In the genomic region with DNA sequence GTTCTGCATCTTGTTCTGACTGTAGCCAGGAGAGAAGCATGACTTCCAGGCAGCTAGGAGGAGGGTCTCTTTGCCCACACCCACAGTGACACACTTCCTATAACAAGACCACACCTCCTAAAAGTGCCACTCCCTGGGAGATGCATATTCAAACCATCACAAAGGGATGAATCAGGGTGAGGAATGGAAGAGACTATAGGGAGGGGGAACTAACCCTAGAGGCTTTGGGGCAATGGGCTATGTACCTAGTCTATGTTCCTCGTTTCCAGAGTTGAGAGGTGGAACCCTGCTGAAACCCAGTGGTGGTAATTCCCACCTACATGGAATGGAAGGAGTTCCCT, we compare ENCODE assay signal across 24 mouse cellular contexts. TPM values are rescaled to one million over a fixed set of nuclear protein-coding genes. Genes with fewer than 3 reads are reported as not detected.
DNase-seq lines count a peak whose midpoint lies in the region; ATAC-seq and TF ChIP-seq lines count a peak whose summit lies in the region.
"Had no signal": no experiment of that assay in that cellular context is flagged by ENCODE, and none has a peak within 500 bp of the region (broad histone marks: within the 10 kb centered on the region; RNA-seq: fewer than 3 reads in every experiment).

No protein-coding gene starts in this region.

- H3K9me3 ChIP-seq in ES-Bruce4 (replicated peaks; ENCODE audit: control insufficient read depth, insufficient read depth, low read length, poor library complexity, severe bottlenecking), result no peaks in the 10 kb centered on the region
- H3K9me3 ChIP-seq in ES-E14 (ENCODE audit: control insufficient read depth, insufficient read depth, low read depth, low read length), result no peaks in the 10 kb centered on the region
- H3K9me3 ChIP-seq: forebrain, embryonic 10.5 days; forebrain, embryonic 13.5 days; hindbrain, embryonic 12.5 days; hindbrain, embryonic 15.5 days had no signal

- H3K27me3 ChIP-seq in ES-Bruce4 (ENCODE audit: control insufficient read depth, insufficient read depth, low read length, poor library complexity, severe bottlenecking), result no peaks in the 10 kb centered on the region
- H3K27me3 ChIP-seq: forebrain, embryonic 13.5 days; hindbrain, embryonic 12.5 days; hindbrain, embryonic 15.5 days had no signal

- H3K27ac ChIP-seq in ES-Bruce4 (ENCODE audit: insufficient read depth, low read length) (peak overlapping the region; percentile 78), ES-E14 (ENCODE audit: insufficient read depth, low read depth, low read length, poor library complexity, severe bottlenecking) (peak overlapping the region; percentile 69; the same call in 1 of the 2 replicates)
- H3K27ac ChIP-seq: forebrain, embryonic 10.5 days; forebrain, embryonic 13.5 days; hindbrain, embryonic 12.5 days; hindbrain, embryonic 15.5 days had no signal

- in situ Hi-C loops in ES-E14 (cut with MboI; ENCODE audit: low sequenced_read_pairs in 2 of 2, unreplicated experiment in 2 of 2), result no loop called here

- H3K4me1 ChIP-seq in ES-Bruce4 (ENCODE audit: control insufficient read depth, insufficient read depth, low read length) (peaks cover 2% of the 10 kb centered on the region), ES-E14 (ENCODE audit: control insufficient read depth in 2 of 2, insufficient read depth in 2 of 2, low read length in 2 of 2, poor library complexity in 1 of 2) (peaks cover 8 to 21% of the 10 kb centered on the region in 2 experiments; a peak in 3 of 4 replicates)
- H3K4me1 ChIP-seq: forebrain, embryonic 13.5 days; hindbrain, embryonic 12.5 days; hindbrain, embryonic 15.5 days had no signal

- TF ChIP-seq CTCF in ES-Bruce4 (IDR thresholded peaks at IDR 0.05; ENCODE audit: low read depth, low read length), result no peak

- H3K4me3 ChIP-seq in ES-Bruce4 (ENCODE audit: low read depth, low read length) (peak overlapping the region; percentile 0), ES-E14 (ENCODE audit: insufficient read depth in 1 of 2, low read depth in 1 of 2, low read length in 2 of 2, poor library complexity in 1 of 2, severe bottlenecking in 1 of 2) (no peak overlapping the region)
- H3K4me3 ChIP-seq: forebrain, embryonic 10.5 days; forebrain, embryonic 13.5 days; hindbrain, embryonic 12.5 days; hindbrain, embryonic 15.5 days had no signal

- TF ChIP-seq EP300 in ES-Bruce4 (IDR thresholded peaks at IDR 0.05; ENCODE audit: insufficient read depth, low read depth, low read length), result no peak

- DNase-seq in ES-E14 (ENCODE audit: low read depth, low spot score), result no peak
- no peak for DNase-seq in spleen, postnatal 10 days (ENCODE audit: low spot score in 2 of 2)
- DNase-seq in kidney, postnatal 4 days, result no peak
- DNase-seq: adrenal gland, adult 2 months; adrenal gland, postnatal 14 days; cerebellum, adult 11 months; cerebellum, adult 8-10 months; cerebellum, postnatal 10 days; cerebellum, postnatal 36 days; gastrocnemius, postnatal 10 days; gastrocnemius, postnatal 36 days had no signal

- no peaks in the 10 kb centered on the region for H3K36me3 ChIP-seq in ES-Bruce4 (ENCODE audit: control insufficient read depth, insufficient read depth, low read length, poor library complexity, severe bottlenecking)
- H3K36me3 ChIP-seq in ES-E14 (ENCODE audit: control insufficient read depth, insufficient read depth, low read length, poor library complexity, severe bottlenecking), result no peaks in the 10 kb centered on the region
- H3K36me3 ChIP-seq: forebrain, embryonic 10.5 days; hindbrain, embryonic 12.5 days; hindbrain, embryonic 15.5 days had no signal

- H3K9ac ChIP-seq in ES-Bruce4 (ENCODE audit: low read depth, poor library complexity, severe bottlenecking), result no peak overlapping the region
- H3K9ac ChIP-seq in ES-E14 (ENCODE audit: insufficient read depth, low read depth, low read length, poor library complexity, severe bottlenecking), result no peak overlapping the region
- H3K9ac ChIP-seq: forebrain, embryonic 13.5 days; hindbrain, embryonic 12.5 days; hindbrain, embryonic 15.5 days had no signal

- 0 out of 2 replicates have a peak, but pooled peaks have one; percentile 25 for ATAC-seq in common myeloid progenitor, adult 5-6 weeks (replicated peaks; ENCODE audit: low read depth, poor library complexity, severe bottlenecking)
- no peak for ATAC-seq in frontal cortex, adult (ENCODE audit: low TSS enrichment)
- ATAC-seq: CD4-positive, CD25-positive, alpha-beta regulatory T cell, adult 4 months; forebrain, embryonic 13.5 days; forebrain, embryonic 16.5 days; intestine, postnatal 0 days had no signal

- no peak for TF ChIP-seq POLR2A in ES-Bruce4 (IDR thresholded peaks at IDR 0.05; ENCODE audit: insufficient read depth, low read length)

TF ChIP-seq in ES-E14, 5 proteins besides CTCF, POLR2A, EP300 and RAD21:
- TF ChIP-seq ZC3H11A (IDR thresholded peaks at IDR 0.05; ENCODE audit: borderline replicate concordance, low read depth, low read length), result no peak
- no peak for TF ChIP-seq MAFK (IDR thresholded peaks at IDR 0.05; ENCODE audit: insufficient read depth, low read depth, low read length)
- TF ChIP-seq CHD2 (IDR thresholded peaks at IDR 0.05; ENCODE audit: low read depth, low read length), result no peak
- no peak for TF ChIP-seq ZNF384 (IDR thresholded peaks at IDR 0.05; ENCODE audit: low read depth, low read length)
- no peak for TF ChIP-seq HCFC1 (IDR thresholded peaks at IDR 0.05; ENCODE audit: borderline replicate concordance, insufficient read depth, low read length)

RNA-seq across cellular contexts. Expression of gene Igfals, which starts 8.6 kb away (rescaled TPM):
- polyA plus RNA-seq in ES-Bruce4 (2011; ENCODE audit: insufficient read depth, insufficient read length, low read depth, missing spikeins), result 3.0 and 3.8 TPM in 2 replicates
- 2.5 and 5.8 TPM in 2 replicates for total RNA-seq in ES-E14 (2012; rRNA removed)
- total RNA-seq in common myeloid progenitor, adult 5-6 weeks (2017), result not detected in 2 replicates
- total RNA-seq: hematopoietic stem cell, adult 5-6 weeks had no signal
- polyA plus RNA-seq: CD4-positive, CD25-positive, alpha-beta regulatory T cell, adult 4 months; heart, embryonic 11.5 days; heart, embryonic 14.5 days had no signal

RNA-seq across cellular contexts. Expression of gene Nubp2, which starts 11.8 kb away (rescaled TPM):
- polyA plus RNA-seq in ES-Bruce4 (2011; ENCODE audit: insufficient read depth, insufficient read length, low read depth, missing spikeins), result 29.8 and 39.0 TPM in 2 replicates
- 85.8 and 118 TPM in 2 replicates for total RNA-seq in ES-E14 (2012; rRNA removed)
- total RNA-seq in common myeloid progenitor, adult 5-6 weeks (2017), result 35.6 and 45.6 TPM in 2 replicates

RNA-seq across cellular contexts. Expression of gene Spsb3, which starts 12.1 kb away (rescaled TPM):
- 10.5 and 13.8 TPM in 2 replicates for polyA plus RNA-seq in ES-Bruce4 (2011; ENCODE audit: insufficient read depth, insufficient read length, low read depth, missing spikeins)
- 34.2 and 37.1 TPM in 2 replicates for total RNA-seq in ES-E14 (2012; rRNA removed)
- total RNA-seq in common myeloid progenitor, adult 5-6 weeks (2017), result 14.8 and 21.5 TPM in 2 replicates

RNA-seq across cellular contexts. Expression of gene Eme2, which starts 20.5 kb away (rescaled TPM):
- 4.0 and 6.8 TPM in 2 replicates for polyA plus RNA-seq in ES-Bruce4 (2011; ENCODE audit: insufficient read depth, insufficient read length, low read depth, missing spikeins)
- 21.8 and 33.7 TPM in 2 replicates for total RNA-seq in ES-E14 (2012; rRNA removed)
- total RNA-seq in common myeloid progenitor, adult 5-6 weeks (2017), result 9.2 and 22.7 TPM in 2 replicates

RNA-seq across cellular contexts. Expression of gene Mrps34, which starts 20.5 kb away (rescaled TPM):
- 29.9 and 35.5 TPM in 2 replicates for polyA plus RNA-seq in ES-Bruce4 (2011; ENCODE audit: insufficient read depth, insufficient read length, low read depth, missing spikeins)
- total RNA-seq in ES-E14 (2012; rRNA removed), result 36.1 and 39.6 TPM in 2 replicates
- total RNA-seq in common myeloid progenitor, adult 5-6 weeks (2017), result 21.6 and 22.0 TPM in 2 replicates
